Mouse (Mus musculus): Measurements from ENCODE around the gene Olfr124.

Gene Olfr124

DNA sequence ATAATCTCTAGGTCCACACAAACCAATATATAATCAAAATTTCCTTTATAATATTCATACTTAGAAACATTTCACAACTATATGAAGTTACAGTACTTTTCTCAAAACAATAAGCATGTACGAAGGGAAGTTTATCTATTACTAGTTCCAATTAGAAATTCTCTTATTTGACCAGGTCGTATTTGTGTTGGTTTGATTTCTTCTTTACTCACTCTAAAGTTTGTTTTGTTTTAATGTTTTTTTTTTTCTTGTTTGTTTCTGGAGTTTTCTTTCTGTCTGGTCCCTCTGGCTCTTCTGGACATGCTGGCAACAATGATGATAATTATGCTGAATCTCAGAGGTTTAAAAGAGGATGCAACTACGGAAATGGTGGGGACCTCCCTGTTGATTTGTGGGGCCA lies at the start of gene Olfr124:
Gene Olfr124 (plus strand): TSS at position 301 of the 400 bp plus-strand sequence.
- no peak for DNase-seq

DNA sequence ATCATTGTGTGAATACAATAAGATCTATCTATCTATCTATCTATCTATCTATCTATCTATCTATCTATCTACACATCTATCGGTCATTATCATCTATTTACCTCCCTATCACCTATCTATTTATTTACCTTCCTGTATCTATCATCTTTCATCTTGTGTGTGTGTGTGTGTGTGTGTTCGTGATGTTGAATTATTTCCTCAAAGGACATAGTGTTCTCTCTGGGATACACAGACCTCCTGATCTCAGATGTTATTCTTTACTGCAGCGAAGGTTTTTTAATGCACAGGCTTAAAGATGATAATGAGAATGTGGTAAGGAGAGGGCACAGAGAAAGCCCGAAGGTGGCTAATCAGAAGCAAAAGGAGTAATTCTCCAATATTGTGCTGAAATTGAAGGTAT lies 31.4 kb upstream of the Olfr124 start, which contains the start of gene Olfr122:
Gene Olfr122 (plus strand): TSS at position 301 of the 400 bp plus-strand sequence.
- DNase-seq: no peak

DNA sequence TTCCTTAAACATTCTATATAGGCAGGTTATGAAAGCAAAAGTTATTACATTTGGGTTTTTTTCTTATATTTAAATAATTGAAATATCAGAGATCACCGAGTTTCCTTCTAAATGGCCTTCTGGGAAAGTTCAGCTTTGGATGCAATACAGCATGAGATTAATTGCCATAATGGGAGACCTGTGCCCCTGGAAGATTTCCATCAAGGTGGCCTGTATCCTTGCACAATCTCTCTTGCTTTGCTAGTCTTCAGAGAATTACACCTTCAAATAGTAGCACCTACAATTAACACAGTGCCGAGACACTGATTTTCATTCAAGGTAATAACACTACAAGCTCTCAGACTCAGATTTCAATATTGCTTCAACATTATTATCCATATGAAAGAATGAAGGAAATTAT lies 6.5 kb upstream of the Olfr124 start, which contains the start of gene Olfr123:
Gene Olfr123 (plus strand): TSS at position 301 of the 400 bp plus-strand sequence.
- no peak for DNase-seq

DNA sequence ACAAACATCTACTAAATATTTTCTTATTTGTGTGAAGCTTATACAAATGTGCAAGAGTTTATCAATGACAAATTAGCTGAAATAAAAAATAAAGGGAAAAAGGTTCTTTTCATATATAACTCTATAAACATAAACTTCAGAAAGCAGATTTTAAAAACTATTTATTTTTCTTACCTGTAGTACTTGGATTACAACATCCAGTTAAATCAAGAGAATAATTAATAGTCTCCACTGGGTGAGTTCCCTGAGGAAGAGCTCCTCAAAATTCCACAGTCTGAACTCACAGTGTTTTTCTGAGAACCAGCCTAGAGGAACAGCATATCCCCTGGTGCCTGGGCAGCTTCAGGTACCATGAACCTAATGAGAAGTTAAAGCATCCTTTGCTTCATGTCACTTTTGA lies 33.0 kb downstream of the Olfr124 start, which contains the start of gene Olfr125:
Gene Olfr125 (plus strand): TSS at position 301 of the 400 bp plus-strand sequence.
- DNase-seq: no peak

DNA sequence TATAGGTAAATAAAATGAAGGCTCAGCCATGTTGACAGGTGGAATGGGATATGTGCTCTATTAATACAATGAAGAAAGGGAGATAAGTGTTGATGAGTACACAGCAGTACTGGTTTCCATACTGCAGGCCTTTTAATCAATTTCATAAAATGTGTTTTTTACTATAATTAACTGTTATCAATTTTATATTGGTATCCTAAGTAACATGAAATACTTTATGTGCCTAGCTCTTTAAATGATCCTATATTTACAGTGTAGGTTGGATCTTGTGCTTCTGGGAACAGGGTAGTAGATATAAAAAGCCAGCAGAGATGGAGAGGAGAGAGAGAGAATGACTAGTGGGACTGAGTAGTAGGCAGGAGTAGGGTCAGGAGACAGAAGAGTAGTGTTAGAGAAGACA lies 47.5 kb downstream of the Olfr124 start, which contains the start of gene Olfr126:
Gene Olfr126 (plus strand): TSS at position 301 of the 400 bp plus-strand sequence.
- no peak for DNase-seq

All from cerebellum, adult 9-11 months (tissue).